Mouse (Mus musculus): ENCODE data around the gene Aldh16a1. TPM values are rescaled to one million over a fixed set of nuclear protein-coding genes. Genes with fewer than 3 reads are reported as not detected.

Gene Aldh16a1
- polyA plus RNA-seq, 1 experiment from 2014 or later = 18.8 TPM

GRCm38 (mm10) chr7:45145460-45145859 lies 8.9 kb downstream of the Aldh16a1 start:
- Histone ChIP-seq H3K9ac (ENCODE audit: low read depth, low read length) (no peak overlapping the region), H3K27me3 (replicated peaks; ENCODE audit: control insufficient read depth, insufficient read depth, low read length) (no peaks in the 10 kb centered on the region), H3K36me3 (ENCODE audit: control insufficient read depth, insufficient read depth, low read length) (no peaks in the 10 kb centered on the region), H3K4me2 (ENCODE audit: low read length) (no peak overlapping the region), H3K27ac (ENCODE audit: low read depth, low read length) (no peak overlapping the region), H3K9me3 (ENCODE audit: control insufficient read depth, low read length) (no peaks in the 10 kb centered on the region), H3K4me1 (ENCODE audit: control insufficient read depth, insufficient read depth, low read depth, low read length) (no peaks in the 10 kb centered on the region), H3K4me3 (ENCODE audit: low read length) (no peak overlapping the region)
- ATAC-seq = no peak
- 93% methylated on average over 8 of the region's 8 CpGs for WGBS

GRCm38 (mm10) chr7:45144368-45145174 lies 9.8 kb downstream of the Aldh16a1 start:
- 0 out of 2 replicates have a peak overlapping the region, but pooled peaks have one; percentile 3 for H3K9ac ChIP-seq (ENCODE audit: low read depth, low read length)
- H3K4me2 ChIP-seq (ENCODE audit: low read length) = no peak overlapping the region
- H3K9me3 ChIP-seq (ENCODE audit: control insufficient read depth, low read length) = no peaks in the 10 kb centered on the region
- no peaks in the 10 kb centered on the region for H3K36me3 ChIP-seq (ENCODE audit: control insufficient read depth, insufficient read depth, low read length)
- H3K4me1 ChIP-seq (ENCODE audit: control insufficient read depth, insufficient read depth, low read depth, low read length) = no peaks in the 10 kb centered on the region
- WGBS = 88% methylated on average over 13 of the region's 13 CpGs
- no peak overlapping the region for H3K4me3 ChIP-seq (ENCODE audit: low read length)
- no peak overlapping the region for H3K27ac ChIP-seq (ENCODE audit: low read depth, low read length)
- ATAC-seq = no peak
- no peaks in the 10 kb centered on the region for H3K27me3 ChIP-seq (replicated peaks; ENCODE audit: control insufficient read depth, insufficient read depth, low read length)

GRCm38 (mm10) chr7:45141914-45142313 lies 12.5 kb downstream of the Aldh16a1 start:
- Histone ChIP-seq H3K27me3 (replicated peaks; ENCODE audit: control insufficient read depth, insufficient read depth, low read length) (no peaks in the 10 kb centered on the region), H3K9ac (ENCODE audit: low read depth, low read length) (no peak overlapping the region), H3K9me3 (ENCODE audit: control insufficient read depth, low read length) (no peaks in the 10 kb centered on the region), H3K4me3 (ENCODE audit: low read length) (no peak overlapping the region), H3K36me3 (ENCODE audit: control insufficient read depth, insufficient read depth, low read length) (no peaks in the 10 kb centered on the region), H3K27ac (ENCODE audit: low read depth, low read length) (no peak overlapping the region), H3K4me2 (ENCODE audit: low read length) (no peak overlapping the region), H3K4me1 (ENCODE audit: control insufficient read depth, insufficient read depth, low read depth, low read length) (no peaks in the 10 kb centered on the region)
- 94% methylated on average over 5 of the region's 5 CpGs for WGBS
- no peak for ATAC-seq

GRCm38 (mm10) chr7:45141319-45141718 lies 13.1 kb downstream of the Aldh16a1 start:
- no peak overlapping the region for H3K4me3 ChIP-seq (ENCODE audit: low read length)
- H3K4me1 ChIP-seq (ENCODE audit: control insufficient read depth, insufficient read depth, low read depth, low read length) = no peaks in the 10 kb centered on the region
- no peaks in the 10 kb centered on the region for H3K27me3 ChIP-seq (replicated peaks; ENCODE audit: control insufficient read depth, insufficient read depth, low read length)
- no peak for ATAC-seq
- no peaks in the 10 kb centered on the region for H3K9me3 ChIP-seq (ENCODE audit: control insufficient read depth, low read length)
- H3K4me2 ChIP-seq (ENCODE audit: low read length) = no peak overlapping the region
- no peaks in the 10 kb centered on the region for H3K36me3 ChIP-seq (ENCODE audit: control insufficient read depth, insufficient read depth, low read length)
- H3K9ac ChIP-seq (ENCODE audit: low read depth, low read length) = no peak overlapping the region
- H3K27ac ChIP-seq (ENCODE audit: low read depth, low read length) = no peak overlapping the region
- 87% methylated on average over 3 of the region's 3 CpGs for WGBS

GRCm38 (mm10) chr7:45139904-45140723 lies 14.3 kb downstream of the Aldh16a1 start:
- Histone ChIP-seq H3K27ac (ENCODE audit: low read depth, low read length) (no peak overlapping the region), H3K27me3 (replicated peaks; ENCODE audit: control insufficient read depth, insufficient read depth, low read length) (no peaks in the 10 kb centered on the region), H3K9ac (ENCODE audit: low read depth, low read length) (no peak overlapping the region; the same call in 1 of the 2 replicates), H3K4me2 (ENCODE audit: low read length) (no peak overlapping the region), H3K36me3 (ENCODE audit: control insufficient read depth, insufficient read depth, low read length) (no peaks in the 10 kb centered on the region), H3K4me3 (ENCODE audit: low read length) (no peak overlapping the region), H3K4me1 (ENCODE audit: control insufficient read depth, insufficient read depth, low read depth, low read length) (no peaks in the 10 kb centered on the region), H3K9me3 (ENCODE audit: control insufficient read depth, low read length) (no peaks in the 10 kb centered on the region)
- 77% methylated on average over 8 of the region's 8 CpGs for WGBS
- ATAC-seq = no peak

GRCm38 (mm10) chr7:45138403-45138802 lies 16.0 kb downstream of the Aldh16a1 start:
- Histone ChIP-seq H3K4me1 (ENCODE audit: control insufficient read depth, insufficient read depth, low read depth, low read length) (no peaks in the 10 kb centered on the region), H3K4me2 (ENCODE audit: low read length) (no peak overlapping the region), H3K9me3 (ENCODE audit: control insufficient read depth, low read length) (no peaks in the 10 kb centered on the region), H3K4me3 (ENCODE audit: low read length) (no peak overlapping the region), H3K36me3 (ENCODE audit: control insufficient read depth, insufficient read depth, low read length) (no peaks in the 10 kb centered on the region), H3K27me3 (replicated peaks; ENCODE audit: control insufficient read depth, insufficient read depth, low read length) (no peaks in the 10 kb centered on the region), H3K9ac (ENCODE audit: low read depth, low read length) (no peak overlapping the region), H3K27ac (ENCODE audit: low read depth, low read length) (no peak overlapping the region)
- ATAC-seq = no peak
- WGBS = 95% methylated on average over 1 of the region's 1 CpGs

- WGBS = 86% methylated on average over 12 of the region's 12 CpGs
- Histone ChIP-seq H3K9ac (ENCODE audit: low read depth, low read length) (no peak overlapping the region), H3K4me3 (ENCODE audit: low read length) (no peak overlapping the region), H3K4me1 (ENCODE audit: control insufficient read depth, insufficient read depth, low read depth, low read length) (no peaks in the 10 kb centered on the region), H3K4me2 (ENCODE audit: low read length) (no peak overlapping the region), H3K27ac (ENCODE audit: low read depth, low read length) (no peak overlapping the region), H3K9me3 (ENCODE audit: control insufficient read depth, low read length) (no peaks in the 10 kb centered on the region), H3K27me3 (replicated peaks; ENCODE audit: control insufficient read depth, insufficient read depth, low read length) (no peaks in the 10 kb centered on the region), H3K36me3 (ENCODE audit: control insufficient read depth, insufficient read depth, low read length) (no peaks in the 10 kb centered on the region)
- no peak for ATAC-seq
Observed at GRCm38 (mm10) chr7:45137171-45138006, 17.0 kb downstream of the Aldh16a1 start.

- Histone ChIP-seq H3K4me1 (ENCODE audit: control insufficient read depth, insufficient read depth, low read depth, low read length) (no peaks in the 10 kb centered on the region), H3K4me3 (ENCODE audit: low read length) (peak within 1 kb of the TSS; percentile 37), H3K9ac (ENCODE audit: low read depth, low read length) (peak within 1 kb of the TSS; percentile 65), H3K9me3 (ENCODE audit: control insufficient read depth, low read length) (no peaks in the 10 kb centered on the region), H3K27me3 (replicated peaks; ENCODE audit: control insufficient read depth, insufficient read depth, low read length) (no peaks in the 10 kb centered on the region), H3K27ac (ENCODE audit: low read depth, low read length) (no peak within 1 kb of the TSS), H3K4me2 (ENCODE audit: low read length) (peak within 1 kb of the TSS; percentile 63), H3K36me3 (ENCODE audit: control insufficient read depth, insufficient read depth, low read length) (no peaks in the 10 kb centered on the region)
- WGBS = 3% methylated on average over 28 of the region's 29 CpGs
- ATAC-seq = peak; percentile 78
Observed at GRCm38 (mm10) chr7:45135993-45136567, 18.3 kb downstream of the Aldh16a1 start, which contains the start of the genes Gm45713 and Flt3l. Gene Gm45713 (minus strand): TSS chr7:45136231. Gene Flt3l (minus strand): TSS chr7:45136432.

Measured in hindbrain, embryonic 16.5 days (tissue).